Mouse (Mus musculus) small intestine, adult 2 months (tissue): ENCODE measurements around the gene Caskin1.

Experiments
- CTCF ChIP-seq: fragments of 200-500 bp; IDR thresholded peaks from 2 replicates; pipeline ENCODE4 v1.5.1; 2012; ENCODE audit warnings: low read depth, mild to moderate bottlenecking, control low read depth, inconsistent platforms, low read length, moderate library complexity, mixed read lengths; ENCODE audit not compliant: insufficient replicate concordance, insufficient read length; ENCODE audit errors: extremely low read depth
- POLR2A ChIP-seq: fragments of 200-500 bp; IDR thresholded peaks from 2 replicates; pipeline ENCODE4 v1.6.1; 2012; ENCODE audit warnings: low read depth, mild to moderate bottlenecking, control low read depth, inconsistent platforms, low read length, moderate library complexity

GRCm38 (mm10) chr17:24461580-24461979, 26.8 kb upstream of the Caskin1 start:
- TF ChIP-seq CTCF = no peak
- no peak for TF ChIP-seq POLR2A
